Mouse (Mus musculus) large intestine, adult 2 months (tissue): ENCODE results near the gene Primpol. TPM values are rescaled to one million over a fixed set of nuclear protein-coding genes. Genes with fewer than 3 reads are reported as not detected.

Experiments used
- DNase-seq: peaks from one replicate; pipeline ENCODE4 v3.0.0-alpha.2; 2012; ENCODE audit warnings: low read depth, low spot score
- WGBS: fragments of 180-500 bp; shearing (Covaris S2); methylation state at CpG from one replicate; pipeline ENCODE4 v1.1.7; 2018; 5-methylcytosine and 5-hydroxymethylcytosine counted together
- polyA plus RNA-seq: library from polyadenylated mRNA; depleted of rRNA; stranded (reverse); fragments of >200 nt; gene quantifications from 2 replicates; pipeline ENCODE4 v1.2.3, GENCODE M21; 2012

Primpol gene
- polyA plus RNA-seq, 1 experiment, result 1.4 TPM

DNA sequence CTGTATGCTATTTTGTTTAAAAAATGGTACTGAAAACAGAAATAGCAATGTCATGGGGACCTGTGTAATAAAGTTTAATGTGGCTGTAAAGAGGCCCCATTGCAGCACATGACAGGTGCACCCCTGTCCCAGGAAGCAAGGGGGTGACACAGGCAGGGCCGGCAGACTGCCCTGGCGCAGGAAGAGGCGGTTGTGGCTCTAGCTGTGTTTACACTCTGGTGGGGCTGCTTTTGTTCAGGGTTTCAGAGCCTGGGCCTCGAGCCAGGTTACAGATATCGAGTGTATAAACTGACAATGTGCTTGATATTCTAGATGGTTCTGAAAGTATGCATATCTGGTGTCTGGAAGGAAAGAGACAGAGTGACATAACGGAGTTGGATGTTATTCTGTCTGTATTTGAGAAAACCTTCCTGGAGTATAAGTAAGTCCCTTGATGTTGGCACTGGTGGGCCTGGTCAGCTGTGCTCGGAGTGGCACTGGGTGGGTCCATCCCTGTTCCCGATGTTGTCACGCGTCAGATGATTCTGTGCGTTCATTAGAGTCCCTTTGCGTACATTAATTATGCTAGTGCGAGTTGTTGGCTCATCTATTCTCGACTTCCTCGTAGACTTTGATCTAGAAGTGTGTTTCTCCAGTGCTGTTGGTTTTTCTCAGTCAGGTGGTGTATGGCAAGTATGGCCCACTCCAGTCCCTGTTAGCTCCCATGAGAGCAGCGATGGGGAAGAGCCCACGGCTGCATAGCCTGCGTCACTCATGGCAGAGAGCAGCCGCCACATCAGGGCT, 47.2 kb downstream of the Primpol start:
- DNase-seq, result no peak
- 31% methylated on average over 19 of the region's 19 CpGs for WGBS

DNA sequence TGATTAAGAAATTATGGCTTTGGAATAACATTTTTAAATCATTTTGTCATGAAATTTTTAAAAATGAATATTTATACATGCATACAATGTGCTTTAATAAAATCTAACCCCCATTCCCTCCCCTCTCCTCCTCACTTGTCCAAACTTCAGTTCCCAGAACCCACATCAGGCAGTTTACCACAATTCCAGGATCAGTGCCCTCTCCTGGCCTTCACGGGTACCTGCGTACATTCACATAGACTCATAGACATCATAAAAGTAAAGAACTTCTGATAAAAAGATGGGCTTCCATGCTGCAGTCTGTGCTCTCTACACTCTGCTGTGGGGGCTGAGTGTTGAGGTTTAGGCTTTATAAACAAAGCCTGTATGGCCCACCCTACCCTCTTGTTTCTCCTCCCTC, 48.1 kb downstream of the Primpol start:
- 25% methylated on average over 2 of the region's 2 CpGs for WGBS
- DNase-seq, result no peak

DNA sequence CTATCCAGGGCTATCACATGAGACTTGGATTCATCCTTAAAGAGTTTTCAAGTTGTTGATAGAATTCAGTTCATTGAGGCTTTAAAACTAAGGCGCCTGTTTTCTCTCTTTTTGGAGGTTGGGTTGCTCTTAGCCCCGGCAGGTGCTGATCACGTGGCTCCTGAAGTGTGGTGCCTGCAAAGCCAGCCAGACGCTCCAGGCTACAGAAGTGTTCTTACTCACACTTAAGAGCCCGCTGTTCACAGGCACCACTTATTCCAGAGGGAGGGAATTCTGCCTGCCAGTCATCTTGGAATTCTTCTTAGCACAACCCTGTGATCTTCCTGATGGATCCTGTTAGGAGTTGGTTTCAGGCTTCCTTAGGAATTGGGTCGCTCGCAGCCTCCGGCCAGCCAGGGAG, 49.1 kb downstream of the Primpol start:
- DNase-seq, result no peak
- WGBS, result 42% methylated on average over 8 of the region's 8 CpGs

DNA sequence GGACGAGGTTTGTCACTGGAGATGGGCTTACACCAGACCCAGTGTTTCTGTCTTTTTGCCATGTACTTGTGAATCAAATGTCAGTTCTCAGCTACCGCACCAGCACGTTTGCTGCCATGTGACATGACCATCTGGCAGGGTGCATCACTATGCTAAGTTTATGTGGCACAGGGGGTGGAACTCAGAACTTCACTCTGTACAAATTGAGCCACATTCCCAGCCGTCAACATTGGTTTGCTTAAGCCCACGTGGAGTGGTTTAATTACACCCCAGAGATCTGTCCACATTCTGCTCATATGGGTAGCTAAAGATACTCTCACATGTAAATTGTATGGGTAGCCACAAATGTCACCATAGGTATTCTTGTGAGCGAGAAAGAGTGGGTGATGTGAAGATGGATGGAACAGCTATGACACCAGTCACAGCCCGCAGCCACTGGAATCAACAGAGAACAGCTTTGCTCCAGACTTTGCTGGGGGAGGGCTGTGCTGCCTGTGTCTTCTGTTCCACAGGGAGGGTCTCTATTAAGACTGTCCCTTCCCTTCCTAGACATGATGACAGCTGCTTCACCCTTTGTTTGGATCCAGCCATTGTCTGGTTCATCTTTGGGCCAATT, 50.0 kb downstream of the Primpol start:
- DNase-seq, result no peak
- WGBS, result 64% methylated on average over 7 of the region's 7 CpGs

DNA sequence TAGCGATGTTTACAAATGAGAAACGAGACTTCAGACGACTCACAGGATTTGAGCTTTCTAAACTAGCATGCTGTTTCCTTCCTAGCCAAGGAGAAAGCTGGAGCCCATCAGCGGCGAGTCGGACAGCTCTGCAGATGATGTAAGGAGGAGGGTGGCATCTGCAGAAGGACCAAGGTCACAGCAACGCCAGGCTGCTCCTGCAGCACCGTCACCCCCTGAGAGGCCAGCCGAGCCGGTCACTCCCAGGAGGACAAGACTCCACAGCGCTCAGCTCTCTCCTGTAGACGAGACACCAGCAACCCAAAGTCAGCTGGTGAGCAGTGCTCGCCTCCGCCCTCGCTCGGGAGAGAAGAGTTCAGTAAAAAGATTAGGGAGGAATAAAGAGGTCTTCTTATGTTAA, 54.7 kb downstream of the Primpol start:
- 78% methylated on average over 16 of the region's 16 CpGs for WGBS
- DNase-seq, result no peak

DNA sequence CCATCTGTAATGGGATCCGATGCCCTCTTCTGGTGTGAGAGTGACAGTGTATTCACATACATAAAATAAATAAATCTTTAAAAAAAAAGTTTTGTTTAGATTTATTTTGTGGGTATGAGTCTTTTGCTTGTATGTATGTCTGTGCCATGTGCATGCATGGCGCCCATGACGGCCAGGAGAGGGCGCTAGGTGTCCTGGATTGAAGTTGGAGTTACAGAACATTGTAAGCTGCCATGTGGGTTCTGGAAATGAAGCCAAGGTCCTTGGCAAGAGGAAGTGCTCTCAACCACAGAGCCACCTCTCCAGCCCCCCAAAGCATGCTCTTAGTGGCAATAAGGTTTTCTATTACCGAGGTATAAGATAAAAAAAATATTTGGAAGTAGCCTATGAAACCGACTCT, 57.6 kb downstream of the Primpol start:
- DNase-seq, result no peak

DNA sequence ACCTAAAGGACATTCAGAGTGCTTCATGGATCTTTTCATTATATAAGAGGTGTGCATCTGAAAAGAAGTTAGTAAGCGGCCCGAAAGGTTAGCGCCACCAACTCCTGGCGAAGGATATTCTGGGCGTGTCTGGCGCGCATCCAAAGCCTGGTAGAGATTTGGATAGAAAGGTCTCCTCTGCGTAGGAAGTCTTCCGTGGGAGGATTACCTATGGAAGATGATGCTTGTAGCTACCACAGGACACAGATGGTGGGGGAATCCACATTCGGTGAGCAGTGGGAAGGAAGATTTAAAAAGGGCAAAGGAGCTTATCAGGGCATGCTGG, 64.6 kb downstream of the Primpol start:
- 1% methylated on average over 10 of the region's 10 CpGs for WGBS
- no peak for DNase-seq

More for the DNA sequence above, 57.6 kb downstream of the Primpol start:
- 82% methylated on average over 6 of the region's 6 CpGs for WGBS

DNA sequence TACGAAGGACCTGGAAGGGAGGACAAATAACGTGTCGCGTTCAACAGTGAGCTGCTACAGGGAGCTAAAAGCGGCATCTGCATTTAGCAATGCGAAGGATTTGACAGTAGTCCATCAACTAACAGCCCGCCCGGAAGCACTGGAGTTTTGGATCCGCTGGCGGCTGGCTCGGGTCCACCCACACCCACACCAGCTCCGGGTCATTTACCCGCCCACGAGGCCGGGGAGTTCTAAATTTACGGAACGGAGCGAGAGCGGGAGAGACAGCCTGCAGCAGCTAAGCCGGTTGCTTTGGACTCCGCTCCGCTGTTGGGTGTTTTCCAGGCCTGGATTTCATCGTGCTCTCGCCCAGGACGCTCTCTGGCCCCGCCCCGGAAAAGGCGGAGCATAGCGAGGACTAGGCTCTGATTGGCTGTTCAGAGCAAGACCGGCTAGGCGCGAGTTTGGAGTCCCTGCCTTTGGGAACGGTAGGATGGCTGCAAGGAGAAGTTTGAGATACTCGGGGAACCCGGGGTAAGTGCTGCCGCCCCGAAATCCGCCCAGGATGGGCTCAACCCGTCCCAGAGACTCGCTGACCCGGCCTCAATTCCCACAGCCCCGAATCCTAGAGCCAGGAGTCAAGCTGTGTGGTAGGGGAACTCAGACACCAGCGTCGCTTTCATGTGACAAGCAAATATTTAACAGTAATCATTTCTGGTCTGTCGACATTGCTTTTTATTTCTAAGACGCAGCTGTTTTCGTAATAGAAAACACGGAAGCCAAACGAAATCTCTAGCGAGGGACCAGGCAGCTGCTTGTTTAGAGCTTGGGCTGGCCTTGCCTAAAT, 65.2 kb downstream of the Primpol start, which contains the start of gene Cenpu:
Gene Cenpu (plus strand): TSS at position 414 of the 826 bp plus-strand sequence.
- WGBS, result under 1% methylated on average over 50 of the region's 50 CpGs
- DNase-seq, result peak; percentile 98

DNA sequence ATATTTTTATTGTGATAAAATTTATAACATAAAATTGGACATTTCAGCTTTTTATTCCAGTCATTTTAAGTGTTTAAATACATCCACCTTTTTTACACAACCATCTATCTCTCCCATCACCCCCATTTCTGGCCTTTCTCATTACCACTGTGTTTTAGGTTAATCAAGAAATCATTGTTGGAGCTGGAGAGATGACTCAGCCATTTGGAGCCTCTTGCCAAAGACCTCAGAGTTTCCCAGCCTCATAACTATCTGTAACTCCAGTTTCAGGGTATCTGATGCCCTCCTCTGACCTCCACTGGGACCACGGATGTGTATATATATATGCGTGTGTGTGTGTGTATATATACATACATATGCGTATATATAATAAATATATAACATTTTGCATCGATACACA, 66.0 kb downstream of the Primpol start:
- 41% methylated on average over 4 of the region's 4 CpGs for WGBS
- DNase-seq, result no peak

DNA sequence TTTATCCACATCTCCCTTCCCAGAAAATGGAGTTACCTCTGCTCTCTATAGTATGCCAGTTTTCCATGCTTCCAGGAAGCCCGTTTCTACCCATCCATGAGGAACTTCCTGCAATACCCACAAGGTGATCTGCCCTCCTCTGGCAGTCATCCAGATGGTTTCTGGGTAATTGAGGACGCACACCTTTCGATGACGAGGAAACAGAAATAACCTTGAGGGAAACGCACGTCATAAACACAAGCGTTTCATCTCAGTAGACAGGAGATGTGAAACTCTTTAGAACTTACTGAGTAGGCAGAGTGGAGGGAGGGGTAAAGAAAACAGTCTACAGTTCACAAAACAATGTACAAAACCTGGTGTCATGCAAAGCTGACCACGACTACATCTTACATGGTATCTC, 67.0 kb downstream of the Primpol start:
- DNase-seq, result no peak

DNA sequence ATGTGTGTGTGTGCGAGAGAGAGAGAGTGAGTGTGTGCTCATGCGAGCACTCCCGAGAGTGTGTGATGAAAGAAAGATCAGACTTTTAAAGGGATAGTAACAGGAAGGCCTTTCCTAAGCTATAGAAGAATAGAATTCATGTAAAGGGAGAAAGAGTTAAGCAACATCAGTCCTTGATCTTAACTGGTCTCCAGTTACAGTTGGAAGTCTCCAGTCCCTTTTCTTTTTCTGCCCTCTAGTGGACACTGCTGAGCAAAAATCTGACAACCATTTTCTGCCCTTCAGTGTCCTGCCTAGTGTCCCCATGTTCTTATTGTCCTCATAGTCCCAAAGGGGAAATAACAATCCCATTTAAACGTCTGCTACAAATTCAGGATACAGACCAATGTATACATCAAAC, 69.8 kb downstream of the Primpol start:
- DNase-seq, result no peak
- 37% methylated on average over 4 of the region's 4 CpGs for WGBS

More for the DNA sequence above, 67.0 kb downstream of the Primpol start:
- WGBS, result 23% methylated on average over 8 of the region's 8 CpGs

DNA sequence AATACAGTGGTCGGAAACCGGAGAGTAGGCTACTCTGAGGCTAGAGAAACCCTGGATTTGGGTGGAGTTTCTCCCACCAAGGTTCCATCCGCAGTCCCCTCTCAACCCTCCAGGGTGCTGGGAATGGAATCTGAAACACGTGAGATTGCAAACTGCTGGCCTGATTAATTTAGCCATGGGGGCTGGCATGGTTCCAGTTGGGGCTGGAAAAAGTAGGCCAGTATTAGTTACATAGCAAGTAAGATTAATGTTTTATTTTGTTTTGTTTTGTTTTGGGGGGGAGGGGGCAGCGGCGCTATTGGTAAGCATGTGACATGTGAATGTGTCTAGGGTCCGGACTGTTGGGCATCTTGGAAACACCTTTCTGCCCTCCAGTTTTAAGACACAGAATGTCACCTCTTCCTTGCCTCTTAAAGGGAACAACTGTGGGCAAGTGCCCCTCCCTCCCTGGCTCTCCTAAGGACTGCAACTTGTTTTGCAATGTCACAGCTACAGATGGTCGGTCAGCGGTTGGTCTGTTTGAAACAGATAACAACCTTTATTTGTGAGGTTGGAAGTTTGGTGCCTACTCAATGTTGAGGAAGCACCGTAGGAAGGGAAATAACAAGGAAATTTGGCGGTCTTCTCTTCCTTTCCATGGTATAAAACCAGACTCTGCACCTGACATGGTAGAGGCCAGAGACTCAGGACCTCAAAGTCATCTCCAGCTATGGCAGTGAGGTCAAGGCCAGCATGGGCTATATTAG, 70.4 kb downstream of the Primpol start:
- 76% methylated on average over 11 of the region's 11 CpGs for WGBS
- DNase-seq, result no peak

DNA sequence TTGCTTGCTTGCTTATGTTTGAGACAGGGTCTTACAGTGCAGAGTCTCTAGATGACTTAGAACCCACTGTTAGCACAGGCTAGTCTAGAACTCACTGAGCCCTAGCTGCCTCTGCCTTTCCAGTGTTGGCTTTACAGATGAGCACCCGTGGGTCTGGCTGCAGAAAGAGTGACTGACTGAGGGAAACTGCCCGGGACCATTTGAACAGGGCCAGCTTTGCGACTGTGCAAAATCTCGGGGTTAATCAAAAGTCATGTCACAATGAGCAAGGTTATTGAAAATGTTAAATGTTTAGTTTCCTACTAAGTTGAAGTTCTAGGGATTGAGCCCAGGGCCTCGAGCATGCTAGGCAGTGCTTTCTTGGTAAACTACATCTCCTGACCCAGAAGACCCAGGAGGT, 71.2 kb downstream of the Primpol start:
- 87% methylated on average over 5 of the region's 5 CpGs for WGBS
- no peak for DNase-seq

DNA sequence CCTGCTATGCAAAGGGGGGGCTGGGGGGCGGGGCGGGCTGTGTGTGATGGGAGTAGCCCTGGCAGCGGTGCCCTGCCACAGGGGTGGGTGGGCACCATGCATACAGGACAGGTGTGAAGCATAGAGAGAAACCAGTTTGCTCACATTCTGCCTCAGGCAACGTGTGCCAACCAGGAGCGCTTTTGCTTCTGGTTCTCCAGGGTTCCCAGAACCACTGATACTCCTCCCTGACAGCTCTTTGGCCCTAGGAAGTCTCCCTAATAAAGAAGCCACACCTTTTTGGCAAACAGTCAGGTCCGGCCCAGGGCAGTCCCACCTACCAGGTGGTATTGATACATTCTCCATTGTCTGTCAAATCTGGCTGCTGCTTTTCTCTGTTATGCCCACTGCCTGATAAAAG, 73.3 kb downstream of the Primpol start:
- DNase-seq, result no peak
- 30% methylated on average over 6 of the region's 6 CpGs for WGBS

DNA sequence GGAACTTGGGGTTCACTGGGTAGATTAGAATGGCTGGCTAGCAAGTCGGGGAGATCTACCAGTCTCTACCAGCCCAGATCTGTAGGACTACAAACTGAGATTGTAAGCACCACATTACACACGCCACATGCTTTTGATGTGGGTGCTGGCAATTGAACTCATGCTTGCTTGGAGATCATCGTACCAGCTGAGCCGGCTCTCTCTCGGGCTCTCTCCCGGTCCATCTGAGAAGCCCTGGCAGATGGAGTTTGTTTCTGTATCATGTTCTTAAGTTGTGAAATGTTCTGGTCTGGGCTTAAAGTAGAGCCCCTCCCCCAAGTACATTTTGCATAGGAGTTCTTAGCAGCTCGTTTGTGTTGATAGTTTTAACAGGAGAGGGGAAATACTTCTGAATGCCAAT, 73.8 kb downstream of the Primpol start:
- WGBS, result 44% methylated on average over 7 of the region's 7 CpGs
- no peak for DNase-seq

DNA sequence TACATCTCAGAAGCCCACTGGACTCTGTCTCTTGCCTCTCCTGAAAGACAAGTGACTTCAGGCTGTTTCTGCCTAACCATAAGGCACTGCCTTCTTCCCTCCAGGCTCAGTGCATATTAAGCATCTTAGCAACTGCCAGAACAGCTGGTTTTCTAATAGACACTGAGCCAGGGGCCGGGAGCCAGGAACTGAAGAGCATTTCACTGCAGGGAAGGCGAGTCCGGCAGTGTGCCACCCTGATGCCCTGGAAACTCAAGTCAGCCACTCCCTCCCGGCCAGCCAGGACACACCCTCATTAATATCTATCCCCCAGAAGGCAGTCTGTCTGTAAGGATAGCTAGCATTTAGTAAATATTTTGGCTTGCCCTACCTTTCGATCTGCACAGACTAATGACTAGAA, 77.3 kb downstream of the Primpol start:
- no peak for DNase-seq
- WGBS, result 26% methylated on average over 5 of the region's 5 CpGs

DNA sequence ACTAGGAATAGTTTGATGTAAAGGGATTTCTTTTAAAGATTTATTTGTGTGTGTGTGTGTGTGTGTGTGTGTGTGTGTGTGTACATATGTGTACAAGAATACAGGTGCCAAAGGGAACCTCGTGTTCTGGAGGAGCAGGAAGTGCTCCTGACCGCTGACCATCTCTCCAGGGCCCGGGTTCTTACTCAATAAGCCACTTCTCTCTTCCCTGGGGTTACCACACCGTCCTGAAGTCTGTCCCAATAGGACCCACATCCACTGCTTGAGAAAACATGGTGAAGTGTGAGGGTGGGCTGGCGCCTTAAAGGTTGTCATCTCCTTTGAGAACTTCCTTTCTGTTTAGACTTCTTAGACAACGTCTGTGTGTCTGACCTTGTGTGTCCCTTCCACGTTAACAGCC, 83.1 kb downstream of the Primpol start:
- 85% methylated on average over 7 of the region's 7 CpGs for WGBS
- DNase-seq, result no peak

DNA sequence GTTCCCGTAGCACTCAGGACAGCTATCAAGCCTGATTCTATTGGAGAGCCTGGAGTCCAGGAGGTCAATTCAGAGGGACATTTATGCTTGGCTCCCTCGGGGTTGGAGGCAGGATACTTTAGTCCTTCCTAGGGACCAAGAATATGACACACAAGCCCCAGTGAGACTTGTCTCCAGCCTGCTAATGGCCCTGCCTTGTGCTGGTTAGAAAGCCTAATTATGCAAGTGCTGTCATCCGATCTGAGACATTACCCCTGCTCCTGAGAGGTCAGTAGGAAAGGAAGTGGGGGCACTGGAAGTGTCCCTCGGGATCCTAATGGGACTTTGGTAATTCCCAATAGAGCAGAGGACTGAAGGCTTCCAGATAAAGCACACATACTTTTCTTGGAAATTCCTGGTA, 86.5 kb downstream of the Primpol start:
- no peak for DNase-seq
- 57% methylated on average over 4 of the region's 4 CpGs for WGBS

DNA sequence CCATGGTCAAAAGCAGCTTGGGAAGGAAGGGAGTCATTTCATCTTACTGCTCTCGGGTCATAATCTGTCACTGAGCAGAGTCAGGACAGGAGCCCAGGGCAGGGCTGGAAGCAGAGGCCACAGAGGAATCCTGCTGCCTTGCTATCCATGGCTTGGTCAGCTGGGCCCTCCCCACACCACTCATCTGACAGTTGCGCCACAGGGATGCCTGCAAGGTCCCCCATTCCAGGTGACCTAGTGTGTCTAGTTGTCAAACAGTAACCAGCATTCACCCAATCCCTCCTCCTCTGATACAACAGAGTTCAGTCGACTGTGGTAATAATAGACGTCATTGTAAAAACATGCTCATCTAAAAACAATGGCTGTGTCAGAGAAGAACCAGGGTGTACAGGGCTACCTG, 87.5 kb downstream of the Primpol start:
- 64% methylated on average over 4 of the region's 4 CpGs for WGBS
- DNase-seq, result no peak

DNA sequence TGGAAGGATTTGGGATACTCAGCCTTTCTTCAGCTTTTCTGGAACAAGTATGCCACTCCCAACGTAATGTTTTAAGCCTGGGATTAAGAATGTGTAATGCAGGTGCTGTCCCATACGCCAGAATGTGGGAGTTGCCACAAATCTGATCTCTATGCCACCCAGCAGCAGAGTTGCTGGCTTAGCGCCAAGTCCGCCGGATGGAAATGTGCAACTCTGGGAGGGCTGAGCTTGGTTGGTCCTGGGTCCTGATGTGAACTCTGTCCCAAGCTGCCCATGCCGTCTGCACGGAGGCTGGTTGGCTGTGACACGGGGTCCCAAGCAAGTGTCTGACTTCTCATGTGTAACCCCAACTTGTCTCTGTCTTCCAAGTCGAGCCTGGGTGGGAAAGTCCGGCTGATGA, 90.2 kb downstream of the Primpol start:
- WGBS, result 61% methylated on average over 10 of the region's 10 CpGs
- no peak for DNase-seq
